Mouse (Mus musculus) heart, adult 2 months (tissue): ENCODE results near the gene Ace2.

ENCODE experiments used
- CTCF ChIP-seq: fragments of 200-600 bp; IDR thresholded peaks from 2 replicates; pipeline ENCODE4 v1.8.1; 2022; ENCODE audit warnings: antibody characterized with exemption, mild to moderate bottlenecking, moderate library complexity
- POLR2A ChIP-seq: fragments of 200-500 bp; IDR thresholded peaks from 2 replicates; pipeline ENCODE4 v1.6.1; 2011; ENCODE audit warnings: mild to moderate bottlenecking, low read depth, low read length, control low read depth; ENCODE audit not compliant: insufficient read depth

DNA sequence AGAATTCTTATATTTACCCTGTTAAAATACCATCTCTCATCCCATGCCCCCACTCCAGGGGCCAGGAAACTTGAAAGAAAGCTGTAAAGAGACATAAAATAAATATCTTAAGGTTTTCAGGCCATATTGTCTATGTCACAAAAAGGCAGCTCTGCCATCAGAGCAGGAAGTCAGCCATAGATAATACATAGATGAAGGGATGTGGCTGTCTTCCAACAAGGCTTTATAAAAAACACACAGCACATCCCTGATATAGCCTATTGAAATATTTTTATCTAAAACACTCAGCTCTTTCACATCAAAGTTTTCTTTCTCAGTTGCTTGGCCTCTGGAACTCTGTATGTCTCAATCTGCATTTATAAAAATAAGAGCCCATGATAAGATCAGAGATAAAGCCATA is 14.5 kb downstream of the Ace2 start:
- TF ChIP-seq POLR2A (no peak), CTCF (no peak)
